8 mouse cellular contexts compared by ENCODE assay signal in genomic region chr2:128312659-128313581, GRCm38 (mm10).
A peak's percentile ranks its signal among the peaks of the same experiment; 100 is the strongest.
DNase-seq lines count a peak whose midpoint lies in the region; ATAC-seq and TF ChIP-seq lines count a peak whose summit lies in the region.

No protein-coding gene starts in this region.

- intact Hi-C loops in left cerebral cortex, adult 2 months (cut with DNase I) = no loop called here

- peak overlapping the region; percentile 43 for H3K4me2 ChIP-seq in lung, postnatal 0 days (replicated peaks; ENCODE audit: low read depth, low read length)
- H3K4me2 ChIP-seq in limb, embryonic 11.5 days (ENCODE audit: low read depth, severe bottlenecking) = peak overlapping the region; percentile 43; the same call in 1 of the 2 replicates

- H3K4me1 ChIP-seq in lung, postnatal 0 days (ENCODE audit: insufficient read depth, low read depth, low read length) = peaks cover 4% of the 10 kb centered on the region; the same call in 1 of the 2 replicates
- peaks cover 3% of the 10 kb centered on the region; the same call in 1 of the 2 replicates for H3K4me1 ChIP-seq in limb, embryonic 11.5 days (ENCODE audit: control insufficient read depth, insufficient read depth, low read length)

- no peak overlapping the region for H3K27ac ChIP-seq in lung, postnatal 0 days (ENCODE audit: low read length)
- no peak overlapping the region; the same call in 1 of the 2 replicates for H3K27ac ChIP-seq in limb, embryonic 11.5 days (replicated peaks; ENCODE audit: low read depth, low read length)
- H3K27ac ChIP-seq in left cerebral cortex, adult 2 months = no peak overlapping the region

- no peak for DNase-seq in lung, postnatal 0 days (ENCODE audit: low spot score)
- no peak for DNase-seq in lung, postnatal 4 days
- peak; percentile 67 to 77 for DNase-seq in heart, adult 18-20 months
- no peak for DNase-seq in limb, embryonic 11.5 days (ENCODE audit: low spot score)
- DNase-seq in yolk sac, embryonic 10.5 days (ENCODE audit: low spot score) = peak; percentile 45
- DNase-seq in left cerebral cortex, adult 2 months (ENCODE audit: extremely low spot score in 1 of 2, low spot score in 2 of 2) = no peak
- no peak for DNase-seq in thymus, postnatal 0 days (ENCODE audit: low spot score)

- no peak overlapping the region for H3K9ac ChIP-seq in lung, postnatal 0 days (replicated peaks; ENCODE audit: low read depth)
- no peak overlapping the region for H3K9ac ChIP-seq in limb, embryonic 11.5 days (ENCODE audit: low read length)

- no peak overlapping the region for H3K4me3 ChIP-seq in lung, postnatal 0 days (ENCODE audit: low read depth, low read length)
- no peak overlapping the region for H3K4me3 ChIP-seq in limb, embryonic 11.5 days (ENCODE audit: low read depth, low read length)
- H3K4me3 ChIP-seq in left cerebral cortex, adult 2 months = no peak overlapping the region

- H3K27me3 ChIP-seq in lung, postnatal 0 days (replicated peaks; ENCODE audit: insufficient read depth, low read length) = no peaks in the 10 kb centered on the region
- no peaks in the 10 kb centered on the region for H3K27me3 ChIP-seq in limb, embryonic 11.5 days (ENCODE audit: control insufficient read depth, insufficient read depth, low read length)

- no peaks in the 10 kb centered on the region for H3K9me3 ChIP-seq in lung, postnatal 0 days (ENCODE audit: low read length)
- no peaks in the 10 kb centered on the region for H3K9me3 ChIP-seq in limb, embryonic 11.5 days (ENCODE audit: control insufficient read depth, low read length)

- no peak for TF ChIP-seq CTCF in lung, postnatal 0 days (IDR thresholded peaks at IDR 0.05)
- no peak for TF ChIP-seq CTCF in left cerebral cortex, adult 2 months (IDR thresholded peaks at IDR 0.05)

- no peaks in the 10 kb centered on the region for H3K36me3 ChIP-seq in lung, postnatal 0 days (ENCODE audit: insufficient read depth, low read length)
- H3K36me3 ChIP-seq in limb, embryonic 11.5 days (ENCODE audit: control insufficient read depth, insufficient read depth, low read length) = no peaks in the 10 kb centered on the region

- no peak for TF ChIP-seq EP300 in lung, postnatal 0 days (IDR thresholded peaks at IDR 0.05)

- ATAC-seq in lung, postnatal 0 days = peak; percentile 49; the same call in 1 of the 2 replicates
- ATAC-seq in limb, embryonic 11.5 days (ENCODE audit: insufficient number of reproducible peaks, low FRiP score, low TSS enrichment, low read depth) = no peak
- ATAC-seq in CD4-positive, CD25-positive, alpha-beta regulatory T cell, adult 4 months = no peak

- WGBS in lung, postnatal 0 days = 61% methylated on average over 12 of the region's 12 CpGs
- WGBS in limb, embryonic 11.5 days = 47% methylated on average over 12 of the region's 12 CpGs

Comparison
In these comparisons a context has a peak if more than half of its experiments do, and no peak if none do; other contexts are left out.
1. DNase-seq: peak in heart, adult 18-20 months (2 of 2) and yolk sac, embryonic 10.5 days (single experiment); none in lung, postnatal 0 days (single experiment), lung, postnatal 4 days (0 of 2), limb, embryonic 11.5 days (single experiment), left cerebral cortex, adult 2 months (0 of 2) and thymus, postnatal 0 days (single experiment).